Mouse (Mus musculus): ENCODE data around the gene Nup62. TPM values are rescaled to one million over a fixed set of nuclear protein-coding genes. Genes with fewer than 3 reads are reported as not detected.

The Nup62 gene
- polyA plus RNA-seq (2012; rRNA removed; ENCODE audit: low replicate concordance): 45.1 and 62.8 TPM in 2 replicates

DNA sequence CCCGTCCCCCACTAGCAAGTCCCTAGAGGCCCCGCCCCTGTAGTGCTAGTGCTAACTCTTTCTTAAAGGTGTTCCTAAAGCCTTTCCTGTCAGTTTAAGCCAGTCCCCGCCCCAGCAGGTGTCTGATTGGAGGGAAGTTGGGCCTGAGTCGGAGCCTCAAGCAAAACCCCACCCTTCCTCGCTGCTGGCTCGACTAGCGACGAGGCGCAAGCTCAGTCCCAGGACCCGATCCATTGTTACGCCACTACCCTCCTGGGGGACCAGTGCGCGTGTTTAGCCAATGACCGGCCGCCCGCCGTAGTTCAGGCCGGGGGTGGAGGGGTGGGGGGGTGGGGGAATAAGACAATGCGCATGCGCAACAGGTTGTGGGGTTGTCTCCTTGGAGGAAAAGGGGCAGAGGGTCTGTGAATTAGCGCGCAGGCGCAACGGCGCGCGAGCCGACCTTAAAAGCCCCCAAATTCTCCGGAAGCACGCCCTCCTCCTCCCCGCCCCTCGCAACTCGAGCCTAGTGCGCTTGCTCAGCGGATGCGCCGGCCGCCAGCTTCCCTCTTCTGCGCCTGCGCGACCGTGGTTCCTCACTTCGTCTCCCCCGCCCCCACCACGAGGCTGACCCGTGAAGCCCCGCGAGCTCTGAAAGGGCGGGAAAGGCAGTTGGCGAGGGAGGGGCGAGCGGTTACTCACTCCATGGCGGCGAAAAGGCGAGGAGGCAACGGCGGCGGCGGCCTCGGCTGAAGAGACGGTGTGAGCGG, at the start of gene Nup62, which contains the start of gene Il4i1:
Gene Nup62 (plus strand): TSS at position 368 of the 749 bp plus-strand sequence.
Gene Il4i1 (plus strand): TSS at position 667 of the 749 bp plus-strand sequence.

GRCm38 (mm10) chr7:44816470-44817021, 658 bp downstream of the Nup62 start, which contains the start of gene Atf5:
Gene Atf5 (minus strand): TSS chr7:44816658.

GRCm38 (mm10) chr7:44848561-44849415, 32.9 kb downstream of the Nup62 start, which contains the start of the genes Akt1s1 and Tbc1d17:
Gene Akt1s1 (plus strand): TSS chr7:44848991.
Gene Tbc1d17 (minus strand): TSS chr7:44849079.

GRCm38 (mm10) chr7:44857042-44857552, 41.2 kb downstream of the Nup62 start, which contains the start of gene Pnkp:
Gene Pnkp (plus strand): TSS chr7:44857139.

DNA sequence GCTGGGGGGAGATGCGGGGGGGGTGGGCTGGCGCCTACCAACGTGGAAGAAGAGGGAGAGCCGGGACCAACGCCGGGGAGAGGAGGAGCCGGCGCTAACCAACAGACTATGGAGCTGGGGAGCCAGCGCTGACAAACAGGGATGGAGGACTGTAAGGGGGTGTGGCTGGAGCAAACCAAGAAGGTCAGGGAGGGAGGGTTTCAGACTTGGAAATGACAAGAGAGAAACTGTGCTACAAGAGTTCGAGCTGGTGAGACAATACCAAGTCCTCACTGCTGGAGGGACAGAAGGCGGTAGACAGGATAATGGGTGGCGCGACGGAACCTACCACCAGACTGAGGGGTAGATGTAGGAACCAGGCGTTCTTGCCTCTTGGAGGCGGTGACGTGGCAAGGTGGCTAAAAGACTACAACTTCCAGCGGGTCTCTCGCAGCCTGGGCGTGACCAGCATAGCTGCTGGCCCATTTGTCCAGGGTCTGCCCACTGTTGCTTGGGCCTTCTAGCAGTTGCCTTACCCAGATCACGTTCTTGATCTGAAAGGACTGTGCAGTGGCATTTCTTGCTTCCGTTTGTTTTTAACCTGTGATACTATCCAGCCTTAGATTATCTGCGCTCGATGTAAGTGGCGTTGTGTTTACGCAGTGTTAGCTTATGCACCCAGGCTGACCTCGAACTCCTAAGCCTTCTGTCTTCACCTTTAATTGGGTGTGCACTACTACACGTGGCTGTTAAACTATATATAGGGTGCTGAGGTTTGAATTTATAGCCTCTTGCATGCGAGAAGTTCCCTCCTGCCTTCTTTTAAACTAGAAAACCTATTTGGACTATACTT, 54.0 kb downstream of the Nup62 start, which contains the start of gene Ptov1:
Gene Ptov1 (minus strand): TSS at position 92 of the 832 bp plus-strand sequence.

Other genes with a start within 250 kb of the Nup62 start
- 2.9 and 7.7 TPM in 2 replicates for gene Napsa, start 243.7 kb upstream of the Nup62 start, polyA plus RNA-seq (2012; rRNA removed; ENCODE audit: low replicate concordance)
- 3.6 and 6.8 TPM in 2 replicates for gene Kcnc3, start 225.4 kb upstream of the Nup62 start, polyA plus RNA-seq (2012; rRNA removed; ENCODE audit: low replicate concordance)
- 132 and 290 TPM in 2 replicates for gene Myh14, start 145.2 kb upstream of the Nup62 start, polyA plus RNA-seq (2012; rRNA removed; ENCODE audit: low replicate concordance)
- not detected in 2 replicates for gene Izumo2, start 107.3 kb upstream of the Nup62 start, polyA plus RNA-seq (2012; rRNA removed; ENCODE audit: low replicate concordance)
- 49.7 and 62.2 TPM in 2 replicates for gene Vrk3, start 67.7 kb upstream of the Nup62 start, polyA plus RNA-seq (2012; rRNA removed; ENCODE audit: low replicate concordance)
- 0.06 and 0.13 TPM in 2 replicates for gene Zfp473, start 65.0 kb upstream of the Nup62 start, polyA plus RNA-seq (2012; rRNA removed; ENCODE audit: low replicate concordance)
- gene Il4i1, start 299 bp downstream of the Nup62 start, polyA plus RNA-seq (2012; rRNA removed; ENCODE audit: low replicate concordance): 2.2 and 6.3 TPM in 2 replicates
- 132 and 137 TPM in 2 replicates for gene Atf5, start 570 bp downstream of the Nup62 start, polyA plus RNA-seq (2012; rRNA removed; ENCODE audit: low replicate concordance)
- 248 and 535 TPM in 2 replicates for gene Akt1s1, start 32.9 kb downstream of the Nup62 start, polyA plus RNA-seq (2012; rRNA removed; ENCODE audit: low replicate concordance)
- gene Tbc1d17, start 33.0 kb downstream of the Nup62 start, polyA plus RNA-seq (2012; rRNA removed; ENCODE audit: low replicate concordance): 67.0 and 80.1 TPM in 2 replicates
- gene Pnkp, start 41.1 kb downstream of the Nup62 start, polyA plus RNA-seq (2012; rRNA removed; ENCODE audit: low replicate concordance): 50.8 and 86.4 TPM in 2 replicates
- 116 and 164 TPM in 2 replicates for gene Ptov1, start 53.7 kb downstream of the Nup62 start, polyA plus RNA-seq (2012; rRNA removed; ENCODE audit: low replicate concordance)
- gene Med25, start 76.6 kb downstream of the Nup62 start, polyA plus RNA-seq (2012; rRNA removed; ENCODE audit: low replicate concordance): 280 and 331 TPM in 2 replicates
- 34.2 and 46.4 TPM in 2 replicates for gene Fuz, start 80.0 kb downstream of the Nup62 start, polyA plus RNA-seq (2012; rRNA removed; ENCODE audit: low replicate concordance)
- gene Ap2a1, start 113.4 kb downstream of the Nup62 start, polyA plus RNA-seq (2012; rRNA removed; ENCODE audit: low replicate concordance): 76.5 and 82.3 TPM in 2 replicates
- gene Tsks, start 127.1 kb downstream of the Nup62 start, polyA plus RNA-seq (2012; rRNA removed; ENCODE audit: low replicate concordance): 0.49 TPM in 1 of 2 replicates, not detected in the other
- 6.7 and 11.1 TPM in 2 replicates for gene Cpt1c, start 158.8 kb downstream of the Nup62 start, polyA plus RNA-seq (2012; rRNA removed; ENCODE audit: low replicate concordance)
- gene Prmt1, start 170.5 kb downstream of the Nup62 start, polyA plus RNA-seq (2012; rRNA removed; ENCODE audit: low replicate concordance): 45.6 and 61.7 TPM in 2 replicates
- gene Irf3, start 181.6 kb downstream of the Nup62 start, polyA plus RNA-seq (2012; rRNA removed; ENCODE audit: low replicate concordance): 70.7 and 84.2 TPM in 2 replicates
- 26.3 and 28.8 TPM in 2 replicates for gene Bcl2l12, start 182.6 kb downstream of the Nup62 start, polyA plus RNA-seq (2012; rRNA removed; ENCODE audit: low replicate concordance)
- gene Scaf1, start 200.3 kb downstream of the Nup62 start, polyA plus RNA-seq (2012; rRNA removed; ENCODE audit: low replicate concordance): 59.7 and 64.8 TPM in 2 replicates
- gene Rras, start 201.9 kb downstream of the Nup62 start, polyA plus RNA-seq (2012; rRNA removed; ENCODE audit: low replicate concordance): 76.8 and 77.3 TPM in 2 replicates
- gene Prr12, start 236.8 kb downstream of the Nup62 start, polyA plus RNA-seq (2012; rRNA removed; ENCODE audit: low replicate concordance): 8.5 and 9.7 TPM in 2 replicates
- 47.3 and 54.0 TPM in 2 replicates for gene Nosip, start 246.3 kb downstream of the Nup62 start, polyA plus RNA-seq (2012; rRNA removed; ENCODE audit: low replicate concordance)
- gene Prrg2, start 246.6 kb downstream of the Nup62 start, polyA plus RNA-seq (2012; rRNA removed; ENCODE audit: low replicate concordance): 145 and 313 TPM in 2 replicates

Measured in duodenum, adult 2 months (tissue).